In genomic region chr6:39580558-39580957, GRCm38 (mm10) we compare ENCODE assay signal across 23 mouse cellular contexts. TPM values are rescaled to one million over a fixed set of nuclear protein-coding genes. Genes with fewer than 3 reads are reported as not detected.
"Had no signal": no experiment of that assay in that cellular context is flagged by ENCODE, and none has a peak within 500 bp of the region (broad histone marks: within the 10 kb centered on the region; RNA-seq: fewer than 3 reads in every experiment).

No protein-coding gene starts in this region.

- ATAC-seq: lung, postnatal 0 days; midbrain, embryonic 13.5 days; midbrain, embryonic 15.5 days had no signal

- H3K4me3 ChIP-seq: lung, embryonic 15.5 days; megakaryocyte, embryonic 14.5 days; midbrain, embryonic 13.5 days; midbrain, embryonic 15.5 days; neural tube, embryonic 13.5 days; neural tube, embryonic 15.5 days; stomach, embryonic 15.5 days had no signal

- H3K27ac ChIP-seq: lung, embryonic 15.5 days; macrophage; midbrain, embryonic 13.5 days; midbrain, embryonic 15.5 days; neural tube, embryonic 13.5 days; neural tube, embryonic 15.5 days; stomach, embryonic 15.5 days; stomach, postnatal 0 days had no signal

- H3K4me1 ChIP-seq: lung, embryonic 15.5 days; midbrain, embryonic 13.5 days; midbrain, embryonic 15.5 days; neural tube, embryonic 13.5 days; neural tube, embryonic 15.5 days; stomach, embryonic 15.5 days had no signal

- H3K9me3 ChIP-seq: lung, embryonic 15.5 days; megakaryocyte, embryonic 14.5 days; midbrain, embryonic 13.5 days; midbrain, embryonic 15.5 days; neural tube, embryonic 13.5 days; neural tube, embryonic 15.5 days; stomach, embryonic 15.5 days had no signal

- H3K9ac ChIP-seq: lung, embryonic 15.5 days; midbrain, embryonic 13.5 days; midbrain, embryonic 15.5 days; neural tube, embryonic 13.5 days; neural tube, embryonic 15.5 days; stomach, embryonic 15.5 days had no signal

- H3K4me2 ChIP-seq: lung, embryonic 15.5 days; midbrain, embryonic 11.5 days; midbrain, embryonic 13.5 days; midbrain, embryonic 15.5 days; neural tube, embryonic 13.5 days; neural tube, embryonic 15.5 days; stomach, embryonic 15.5 days had no signal

- H3K27me3 ChIP-seq: lung, embryonic 15.5 days; megakaryocyte, embryonic 14.5 days; midbrain, embryonic 13.5 days; midbrain, embryonic 15.5 days; neural tube, embryonic 13.5 days; neural tube, embryonic 15.5 days; stomach, embryonic 15.5 days had no signal

- DNase-seq: lung, adult 2 months; lung, postnatal 14 days; lung, postnatal 36 days; retina, postnatal 1 day; right cerebral cortex, adult 18-20 months; right cerebral cortex, postnatal 25 days; right cerebral cortex, postnatal 4 days; spleen, adult 18-20 months; thymus, adult 2 months; thymus, postnatal 25 days; thymus, postnatal 4 days had no signal

RNA-seq across cellular contexts. Expression of gene Gm42420, which starts 5.0 kb away (rescaled TPM):
- polyA plus RNA-seq: lung, adult 2 months; macrophage; neural tube, embryonic 13.5 days; small intestine, adult 2 months had no signal
